Comparison of ENCODE assay signal across 8 mouse cellular contexts in the genomic region with DNA sequence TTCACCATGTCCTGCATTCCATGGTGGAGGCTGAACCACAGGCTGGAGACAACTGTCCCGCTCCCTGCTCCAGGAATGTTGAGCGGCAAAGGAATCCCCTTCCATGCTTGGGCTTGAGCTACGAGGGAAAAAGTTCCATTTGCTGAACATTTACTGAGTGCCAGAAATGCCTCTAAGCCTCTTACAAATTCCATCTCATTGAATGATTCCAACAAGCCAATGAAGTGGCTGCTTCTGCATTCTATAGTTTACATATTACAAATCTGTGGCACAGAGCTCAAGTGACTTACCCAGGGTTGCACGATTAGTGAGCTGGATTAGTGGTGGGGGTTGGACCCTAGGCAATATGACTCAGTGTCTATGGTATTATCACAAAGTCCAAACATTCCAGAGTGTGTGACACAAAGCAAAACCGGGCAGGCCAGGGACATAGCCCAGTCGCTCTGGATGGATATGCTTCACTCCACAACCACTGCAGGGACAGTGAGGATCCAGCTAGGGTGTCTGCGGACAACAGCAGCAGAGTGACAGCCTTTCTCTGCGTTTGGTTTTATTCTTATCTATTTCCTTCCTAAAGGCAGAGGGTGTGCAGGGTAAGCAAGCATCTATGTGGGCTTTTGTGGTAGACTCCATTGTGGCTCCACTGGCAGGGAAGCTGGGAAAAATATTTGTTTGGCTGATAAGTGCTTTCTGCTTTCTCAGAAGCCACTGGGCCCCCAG. TPM values are rescaled to one million over a fixed set of nuclear protein-coding genes. Genes with fewer than 3 reads are reported as not detected.
DNase-seq lines count a peak whose midpoint lies in the region; ATAC-seq lines count a peak whose summit lies in the region.

No protein-coding gene starts in this region.

- H3K36me3 ChIP-seq in heart, embryonic 11.5 days (ENCODE audit: control insufficient read depth, insufficient read depth, low read length) = no peaks in the 10 kb centered on the region
- H3K36me3 ChIP-seq in midbrain, embryonic 13.5 days = no peaks in the 10 kb centered on the region

- peak overlapping the region; percentile 25 for H3K4me2 ChIP-seq in heart, embryonic 11.5 days
- no peak overlapping the region for H3K4me2 ChIP-seq in midbrain, embryonic 13.5 days (replicated peaks)

- H3K27ac ChIP-seq in heart, embryonic 11.5 days (ENCODE audit: low read depth, low read length) = peak overlapping the region; percentile 92
- H3K27ac ChIP-seq in midbrain, embryonic 13.5 days = peak overlapping the region; percentile 62; the same call in 1 of the 2 replicates

- peak overlapping the region; percentile 29; the same call in 1 of the 2 replicates for H3K9ac ChIP-seq in heart, embryonic 11.5 days (ENCODE audit: low read depth, low read length)
- H3K9ac ChIP-seq in midbrain, embryonic 13.5 days (replicated peaks) = no peak overlapping the region

- peak; percentile 80 for ATAC-seq in heart, embryonic 11.5 days (replicated peaks; ENCODE audit: insufficient number of reproducible peaks, low FRiP score, low TSS enrichment)
- ATAC-seq in midbrain, embryonic 13.5 days = peak; percentile 69

- no peaks in the 10 kb centered on the region for H3K9me3 ChIP-seq in heart, embryonic 11.5 days (replicated peaks; ENCODE audit: control insufficient read depth, low read length)
- H3K9me3 ChIP-seq in midbrain, embryonic 13.5 days = no peaks in the 10 kb centered on the region

- H3K27me3 ChIP-seq in heart, embryonic 11.5 days (ENCODE audit: control insufficient read depth, insufficient read depth, low read length) = no peaks in the 10 kb centered on the region
- no peaks in the 10 kb centered on the region for H3K27me3 ChIP-seq in midbrain, embryonic 13.5 days

- peak; percentile 78 for DNase-seq in 3134 (ENCODE audit: extremely low read depth, insufficient read length, low spot score)
- DNase-seq in adrenal gland, postnatal 25 days = peak; percentile 34
- peak; percentile 47 for DNase-seq in kidney, postnatal 14 days
- DNase-seq in cerebellum, adult 9-11 months = no peak
- DNase-seq in layer of hippocampus, postnatal 14 days (ENCODE audit: low spot score in 2 of 2) = no peak
- no peak for DNase-seq in layer of hippocampus, postnatal 36 days

- H3K4me1 ChIP-seq in heart, embryonic 11.5 days (ENCODE audit: control insufficient read depth, insufficient read depth, low read length) = peaks cover 28% of the 10 kb centered on the region
- H3K4me1 ChIP-seq in midbrain, embryonic 13.5 days (replicated peaks) = peaks cover 15% of the 10 kb centered on the region

- WGBS in heart, embryonic 11.5 days (ENCODE audit: insufficient replicate concordance) = 16% methylated on average over 8 of the region's 8 CpGs
- 36% methylated on average over 8 of the region's 8 CpGs for WGBS in midbrain, embryonic 13.5 days

- no peak overlapping the region for H3K4me3 ChIP-seq in heart, embryonic 11.5 days (ENCODE audit: low read depth, low read length)
- no peak overlapping the region for H3K4me3 ChIP-seq in midbrain, embryonic 13.5 days (replicated peaks)

RNA-seq across cellular contexts. Expression of a gene that starts 16.6 kb away (rescaled TPM):
- total RNA-seq in adrenal gland, postnatal 25 days (2021) = 1.9 and 2.5 TPM in 2 replicates
- polyA plus RNA-seq in heart, embryonic 11.5 days (2014; fragmentation: Nextera tagmentation; extraction: Ambion mirVana) = 5.8 and 6.5 TPM in 2 replicates
- 22.3 and 29.1 TPM in 2 replicates for polyA plus RNA-seq in midbrain, embryonic 13.5 days (2015; fragmentation: Nextera tagmentation; extraction: Ambion mirVana)
- 10 to 100 TPM; 66.1 to 68.3 TPM for total RNA-seq in layer of hippocampus, postnatal 14 days (2021)
- 10 to 100 TPM; 75.7 to 81.1 TPM for total RNA-seq in layer of hippocampus, postnatal 36 days (2021)

Comparison
In these comparisons a context has a peak if more than half of its experiments do, and no peak if none do; other contexts are left out.
1. DNase-seq: peak in 3134 (single experiment), adrenal gland, postnatal 25 days (single experiment) and kidney, postnatal 14 days (single experiment); none in cerebellum, adult 9-11 months (single experiment), layer of hippocampus, postnatal 14 days (0 of 2) and layer of hippocampus, postnatal 36 days (0 of 2).
2. RNA of a gene that starts 16.6 kb away (total RNA-seq): 75.7 to 81.1 TPM in layer of hippocampus, postnatal 36 days and 66.1 to 68.3 TPM in layer of hippocampus, postnatal 14 days; 1.9 to 2.5 TPM in adrenal gland, postnatal 25 days; every median in the first group is over 10 times any median in the second.